Mouse (Mus musculus) G1E (cell line): Measurements from ENCODE around the gene Ubc. TPM values are rescaled to one million over a fixed set of nuclear protein-coding genes. Genes with fewer than 3 reads are reported as not detected.
"Not testable (repeated sequence)": the region's sequence is repeated elsewhere in the genome, so short reads cannot be mapped to it uniquely, and the experiment has no call there.

Experiments used
- ATAC-seq: 2 replicates; pipeline ENCODE4 v1.8.0; 2016; ENCODE audit warnings: mild to moderate bottlenecking; ENCODE audit not compliant: insufficient number of reproducible peaks, poor library complexity, low FRiP score, severe bottlenecking; ENCODE audit errors: extremely low read depth
- DNase-seq: peaks from one replicate; pipeline ENCODE4 v3.0.0; 2012; ENCODE audit warnings: low spot score
- H3K27me3 ChIP-seq: 2 replicates; pipeline ENCODE4 v1.6.1; 2012; ENCODE audit warnings: mild to moderate bottlenecking, low read length, inconsistent platforms; ENCODE audit not compliant: insufficient read depth
- H3K36me3 ChIP-seq: replicated peaks from 2 replicates; pipeline ENCODE3; 2012; ENCODE audit warnings: mild to moderate bottlenecking, inconsistent platforms
- H3K4me1 ChIP-seq: 2 replicates; pipeline ENCODE4 v1.6.1; 2012; ENCODE audit warnings: low read depth, low read length, inconsistent platforms, mixed read lengths; ENCODE audit not compliant: insufficient read depth
- H3K4me3 ChIP-seq: 2 replicates; pipeline ENCODE4 v1.5.1; 2012; ENCODE audit warnings: low read depth, mild to moderate bottlenecking, inconsistent platforms, low read length, moderate library complexity, mixed read lengths
- H3K9me3 ChIP-seq: replicated peaks from 2 replicates; pipeline ENCODE4 v1.6.1; 2012; ENCODE audit warnings: inconsistent platforms
- CTCF ChIP-seq: IDR thresholded peaks from 2 replicates; pipeline ENCODE4 v1.5.1; 2012; ENCODE audit warnings: low read depth, low read length, inconsistent platforms, mixed read lengths
- GATA1 ChIP-seq: IDR thresholded peaks from 2 replicates; pipeline ENCODE4 v1.6.1; 2012; ENCODE audit warnings: borderline replicate concordance, low read length, inconsistent platforms, mixed read lengths
- GATA2 ChIP-seq: IDR thresholded peaks from 2 replicates; pipeline ENCODE4 v1.6.1; 2012; ENCODE audit warnings: low read depth, low read length, inconsistent platforms, borderline replicate concordance
- POLR2AphosphoS5 ChIP-seq: IDR thresholded peaks from 2 replicates; pipeline ENCODE4 v1.6.1; 2012; ENCODE audit warnings: low read depth, low read length, inconsistent platforms; ENCODE audit not compliant: insufficient replicate concordance
- TAL1 ChIP-seq: conservative IDR thresholded peaks from 2 replicates; pipeline ENCODE4 v1.6.1; 2012; ENCODE audit warnings: low read depth, low read length, inconsistent platforms, mixed read lengths
- polyA plus RNA-seq: library from polyadenylated mRNA; stranded (reverse); fragments of >175 nt; gene quantifications from 2 replicates; pipeline ENCODE4 v1.2.3, GENCODE M21; 2012
- total RNA-seq, 2 experiments: library from RNA; stranded (forward) in 1 of 2; stranded (reverse) in 1 of 2; fragments of 200-1000 nt in 1 of 2; fragments of >200 nt in 1 of 2; fragmentation: Nextera tagmentation in 1 of 2; gene quantifications; 2 replicates each; pipeline ENCODE4 v1.2.3; 2014 to 2017

The Ubc gene
- total and polyA plus RNA-seq, 3 experiments, result 92.4 to 495 (median 212) TPM

DNA sequence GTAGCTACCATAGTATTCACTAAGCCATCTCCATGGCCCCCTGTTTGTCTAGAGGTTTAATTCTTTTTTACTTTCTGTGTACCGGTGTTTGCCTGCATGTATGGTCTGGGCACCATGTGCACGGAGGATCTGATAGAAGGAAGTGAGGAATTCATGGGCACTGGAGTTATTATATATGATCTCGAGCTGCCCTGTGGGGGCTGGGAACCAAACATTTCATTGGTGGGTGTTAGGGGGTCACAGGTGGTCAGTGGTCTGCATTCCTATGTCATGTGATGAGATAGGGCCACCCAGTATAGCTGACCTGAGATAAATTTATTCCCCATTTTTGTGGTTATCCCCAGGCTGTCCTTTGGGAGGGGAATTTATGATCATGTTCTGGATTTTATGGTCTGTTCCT lies 5.0 kb upstream of the Ubc start:
- DNase-seq, result no peak
- H3K9me3 ChIP-seq, result no peaks in the 10 kb centered on the region
- peaks cover 4% of the 10 kb centered on the region for H3K27me3 ChIP-seq
- no peaks in the 10 kb centered on the region for H3K36me3 ChIP-seq
- peak overlapping the region; percentile 69; the same call in 1 of the 2 replicates for H3K4me3 ChIP-seq
- peaks cover 43% of the 10 kb centered on the region for H3K4me1 ChIP-seq
- no peak for ATAC-seq
- TF ChIP-seq GATA1, result no peak
- no peak for TF ChIP-seq TAL1
- no peak for TF ChIP-seq CTCF
- no peak for TF ChIP-seq POLR2AphosphoS5
- TF ChIP-seq GATA2, result no peak

DNA sequence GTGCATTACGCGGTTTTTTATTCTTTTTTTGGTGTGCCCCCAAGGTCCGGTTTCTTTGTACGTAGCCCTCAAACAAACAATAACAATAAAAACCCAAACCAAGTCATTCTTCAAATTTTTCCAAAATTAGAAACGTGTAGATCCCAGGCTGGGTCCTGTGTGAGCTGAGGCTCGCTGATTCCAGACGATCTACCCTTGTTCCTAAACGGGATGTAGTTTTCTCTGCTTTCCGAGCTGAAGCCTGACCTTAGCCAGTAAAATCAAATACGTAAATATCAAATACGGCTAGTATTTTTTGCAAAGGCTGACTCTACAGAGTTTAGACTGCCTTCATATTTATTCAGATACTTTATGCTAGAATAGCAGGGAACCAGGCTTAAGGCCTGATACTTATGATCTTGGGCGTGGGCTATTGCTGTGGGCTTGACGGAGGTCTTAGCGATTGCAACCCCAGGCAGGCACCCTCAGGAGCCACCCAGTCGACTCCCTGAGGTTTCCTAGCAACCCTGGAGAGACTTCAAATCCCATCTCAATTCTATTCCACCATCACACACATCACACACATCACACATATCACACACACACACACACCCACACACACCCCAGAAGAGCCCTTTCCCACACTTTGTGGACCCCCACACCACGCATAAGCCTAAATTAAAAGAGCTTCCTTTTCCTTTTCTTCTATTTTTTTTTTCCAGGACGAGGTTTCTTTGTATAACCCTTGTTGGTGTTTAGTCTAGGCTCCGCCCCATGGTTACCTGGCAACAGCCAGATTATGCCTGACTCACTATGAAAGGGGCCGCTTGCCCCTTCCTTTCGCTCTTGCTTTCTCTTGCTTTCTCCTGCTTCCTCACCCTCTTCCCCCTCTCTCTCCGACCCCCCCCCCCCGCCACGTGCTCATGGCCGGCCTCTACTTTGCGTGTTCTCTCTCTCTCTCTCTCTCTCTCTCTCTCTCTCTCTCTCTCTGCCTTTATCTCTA lies 3.9 kb upstream of the Ubc start:
- Histone ChIP-seq H3K4me3 (peak overlapping the region; percentile 69), H3K9me3 (no peaks in the 10 kb centered on the region), H3K36me3 (peaks cover 3% of the 10 kb centered on the region), H3K27me3 (peaks cover 4% of the 10 kb centered on the region), H3K4me1 (peaks cover 43% of the 10 kb centered on the region)
- DNase-seq (no peak), ATAC-seq (no peak)
- TF ChIP-seq GATA1, result no peak
- no peak for TF ChIP-seq TAL1
- no peak for TF ChIP-seq GATA2
- TF ChIP-seq POLR2AphosphoS5, result no peak
- no peak for TF ChIP-seq CTCF

DNA sequence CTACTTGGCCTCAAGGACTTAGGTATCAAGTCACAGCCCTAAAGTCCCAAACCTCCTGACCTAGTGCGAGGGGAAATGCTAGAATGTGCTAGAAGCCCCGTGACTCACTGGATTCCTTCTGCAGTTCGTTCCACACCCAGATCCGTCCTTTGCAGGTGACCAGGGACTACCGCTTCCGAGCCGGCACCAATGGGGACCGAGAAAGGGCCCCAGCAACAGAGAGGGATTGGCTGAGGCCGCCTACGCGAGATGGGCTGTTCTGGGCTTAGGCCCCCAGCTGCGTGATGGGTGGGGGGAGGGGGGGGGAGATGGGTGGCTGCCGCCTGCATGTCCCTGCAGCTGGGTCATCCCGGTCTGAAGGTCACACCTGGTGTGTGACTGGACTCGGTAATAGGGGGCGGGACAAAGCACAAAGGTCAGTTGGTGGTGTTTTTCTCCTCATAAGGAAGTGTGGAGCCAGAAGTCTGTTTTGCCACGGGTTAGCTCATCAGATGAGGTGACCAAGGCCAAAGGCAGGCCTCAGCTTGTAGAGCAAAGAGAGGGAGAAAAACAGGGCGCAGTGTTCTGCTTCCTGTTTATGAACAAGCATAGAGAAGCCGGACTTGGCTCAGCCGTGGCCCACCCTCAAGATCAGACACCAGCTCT lies 3.1 kb upstream of the Ubc start:
- Histone ChIP-seq H3K4me1 (peaks cover 47% of the 10 kb centered on the region), H3K4me3 (peak overlapping the region; percentile 69), H3K36me3 (peaks cover 11% of the 10 kb centered on the region), H3K27me3 (peaks cover 4% of the 10 kb centered on the region), H3K9me3 (no peaks in the 10 kb centered on the region)
- ATAC-seq (peak; percentile 89), DNase-seq (peak; percentile 98)
- no peak for TF ChIP-seq GATA2
- no peak for TF ChIP-seq POLR2AphosphoS5
- no peak for TF ChIP-seq CTCF
- no peak for TF ChIP-seq TAL1
- TF ChIP-seq GATA1, result no peak

GRCm38 (mm10) chr5:125392618-125392976 lies 2.6 kb upstream of the Ubc start:
- H3K4me1 ChIP-seq, result peaks cover 49% of the 10 kb centered on the region
- H3K36me3 ChIP-seq, result peaks cover 13% of the 10 kb centered on the region
- no peaks in the 10 kb centered on the region for H3K9me3 ChIP-seq
- ATAC-seq (0 out of 2 replicates have a peak, but pooled peaks have one; percentile 1), DNase-seq (no peak)
- peak overlapping the region; percentile 69; the same call in 1 of the 2 replicates for H3K4me3 ChIP-seq
- peaks cover 4% of the 10 kb centered on the region for H3K27me3 ChIP-seq
- no peak for TF ChIP-seq GATA2
- no peak for TF ChIP-seq CTCF
- no peak for TF ChIP-seq POLR2AphosphoS5
- TF ChIP-seq GATA1, result no peak
- TF ChIP-seq TAL1, result no peak

- peaks cover 49% of the 10 kb centered on the region for H3K4me1 ChIP-seq
- not testable (repeated sequence) for H3K4me3 ChIP-seq, H3K27me3 ChIP-seq, H3K9me3 ChIP-seq, DNase-seq, ATAC-seq
- peaks cover 13% of the 10 kb centered on the region for H3K36me3 ChIP-seq
Measured at GRCm38 (mm10) chr5:125392176-125392575, 2.2 kb upstream of the Ubc start.

DNA sequence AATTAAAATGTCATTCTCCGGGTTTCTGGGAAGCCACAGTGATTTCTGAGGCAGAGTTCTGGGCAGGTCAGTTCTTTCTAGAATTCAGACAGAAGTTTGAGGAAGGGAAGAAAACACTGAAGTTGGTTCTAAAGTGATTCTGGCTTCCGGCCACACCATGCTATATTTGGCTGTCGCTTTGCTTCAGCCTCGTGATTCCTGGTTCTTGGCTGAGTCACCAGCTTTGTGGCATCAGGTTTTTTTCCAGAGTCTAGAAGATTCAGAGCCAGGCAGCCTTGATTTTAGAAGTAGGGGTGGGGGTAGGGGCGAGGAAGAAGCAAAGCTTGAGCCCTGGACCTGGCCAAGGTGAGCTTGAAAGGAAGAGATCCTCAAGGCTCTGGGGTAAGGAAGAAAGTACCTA lies 1.6 kb upstream of the Ubc start:
- Histone ChIP-seq H3K4me3 (no peak overlapping the region), H3K4me1 (peaks cover 49% of the 10 kb centered on the region), H3K27me3 (no peaks in the 10 kb centered on the region), H3K36me3 (peaks cover 13% of the 10 kb centered on the region), H3K9me3 (no peaks in the 10 kb centered on the region)
- TF ChIP-seq TAL1 (no peak), POLR2AphosphoS5 (no peak), GATA1 (no peak), CTCF (no peak), GATA2 (no peak)
- no peak for DNase-seq
- no peak for ATAC-seq
